Mouse (Mus musculus) T-helper 17 cell (primary cell): Measurements from ENCODE around the gene Gm13271.
"Not testable (repeated sequence)": the region's sequence is repeated elsewhere in the genome, so short reads cannot be mapped to it uniquely, and the experiment has no call there.

Experiments used
- in situ Hi-C, 2 experiments: fragments of 300-600 bp; cut with MboI, MseI; formaldehyde crosslinking; loops; 1 replicate in 1 of 2; 2 replicates in 1 of 2; pipeline ENCODE4 v1.15.1; 2025; ENCODE audit warnings: high pct_unique_total_duplicates in 2 of 2

The Gm13271 gene

DNA sequence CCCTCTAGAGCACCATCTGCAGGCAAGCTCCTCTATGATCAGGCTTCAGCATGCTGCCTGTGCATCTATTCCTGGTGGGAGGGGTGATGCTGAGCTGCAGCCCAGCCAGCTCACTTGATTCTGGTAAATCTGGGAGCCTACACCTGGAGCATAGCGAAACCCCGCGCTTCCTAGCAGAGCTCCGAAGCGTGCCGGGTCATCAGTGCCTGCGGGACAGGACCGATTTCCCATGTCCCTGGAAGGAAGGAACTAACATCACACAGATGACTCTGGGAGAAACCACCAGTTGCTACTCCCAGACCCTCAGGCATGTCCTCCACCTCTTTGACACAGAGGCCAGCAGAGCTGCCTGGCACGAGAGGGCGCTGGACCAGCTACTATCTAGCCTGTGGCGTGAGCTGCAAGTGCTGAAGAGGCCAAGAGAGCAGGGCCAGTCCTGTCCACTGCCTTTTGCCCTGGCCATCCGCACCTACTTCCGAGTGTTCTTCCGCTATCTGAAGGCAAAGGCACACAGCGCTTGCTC is at the start of gene Gm13271:
Gm13271 (plus strand) TSS at position 51 of the 523 bp plus-strand sequence.
- in situ Hi-C loops, result loop anchor here (5.0 kb wide), 1 partner anchor 32 kb away; the partner anchor contains the start of genes Gm13276 (in 2 of the 2) and Gm13277 (in 2 of the 2)

DNA sequence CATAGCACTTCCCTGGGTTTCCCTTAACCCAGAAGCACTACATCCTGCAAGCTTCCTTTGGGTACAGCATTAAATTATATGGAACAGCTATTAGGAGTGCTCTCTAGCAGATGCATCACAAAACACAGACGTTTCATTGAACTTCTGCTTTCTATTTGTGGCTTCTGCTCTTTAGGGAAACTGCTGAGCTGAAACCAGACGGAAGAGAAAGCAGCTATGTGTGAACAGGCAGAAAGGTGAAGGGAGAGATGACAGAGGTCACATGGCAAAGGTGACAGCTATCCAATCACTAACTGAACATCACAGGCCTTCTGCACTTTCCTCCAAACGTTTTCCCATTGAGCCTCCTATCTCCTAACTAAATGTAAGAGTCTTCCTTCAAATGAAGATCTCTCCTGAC is 48.7 kb upstream of the Gm13271 start:
- in situ Hi-C loops, result no loop called here

DNA sequence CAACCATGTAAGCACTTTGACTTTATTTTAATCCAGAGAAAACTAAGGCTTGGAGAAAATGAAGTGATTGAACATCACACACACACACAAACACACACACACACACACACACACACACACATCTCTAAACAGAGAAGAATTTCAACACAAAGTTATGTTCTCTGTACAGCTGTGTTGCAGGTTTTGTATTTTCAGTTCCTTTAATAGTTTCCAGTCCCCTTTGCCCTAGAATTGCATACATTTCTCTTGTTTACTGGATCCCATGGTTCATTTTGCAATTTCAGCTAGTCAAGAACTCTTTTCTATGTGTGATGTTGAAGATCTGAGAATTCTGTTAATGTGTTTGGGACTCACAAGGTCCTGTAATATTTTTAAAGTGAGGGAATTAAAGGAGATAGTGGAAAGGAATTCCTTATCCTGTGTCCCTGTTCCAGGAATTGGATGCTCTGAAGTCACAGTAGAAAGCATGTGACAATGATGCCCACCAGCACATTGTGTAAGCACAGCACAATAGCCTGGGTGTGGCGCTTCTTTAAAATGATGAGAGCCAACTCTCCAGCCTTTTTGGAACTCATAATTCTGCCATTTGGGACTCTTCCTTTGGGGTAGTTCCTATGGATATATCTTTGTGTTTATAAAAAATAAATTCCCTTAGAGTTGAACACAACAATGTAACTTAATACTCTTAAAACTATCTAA is 47.4 kb upstream of the Gm13271 start:
- in situ Hi-C loops, result no loop called here

DNA sequence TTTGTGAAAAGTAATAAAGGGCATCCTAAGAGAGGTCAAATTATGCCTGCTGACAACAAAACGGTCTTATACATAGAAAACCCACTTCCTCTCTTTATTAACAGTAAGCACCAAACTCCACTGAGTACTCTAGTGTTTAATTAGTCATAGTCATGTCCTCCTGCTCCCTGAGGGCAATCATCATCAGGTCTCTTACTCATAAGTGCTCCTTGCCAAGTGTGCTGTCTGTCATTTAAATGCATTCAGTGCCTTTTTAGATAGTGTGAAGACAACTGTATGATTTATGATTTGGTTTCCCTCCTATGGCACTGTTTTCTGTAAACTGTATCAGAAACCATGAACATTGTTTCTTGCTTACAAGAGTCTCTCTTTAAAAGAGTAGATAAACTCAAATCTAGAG is 40.4 kb upstream of the Gm13271 start:
- in situ Hi-C loops, result loop anchor here in 1 of 2 experiments (10.0 kb wide), 1 partner anchor 811 kb away; no protein-coding TSS in a partner anchor

DNA sequence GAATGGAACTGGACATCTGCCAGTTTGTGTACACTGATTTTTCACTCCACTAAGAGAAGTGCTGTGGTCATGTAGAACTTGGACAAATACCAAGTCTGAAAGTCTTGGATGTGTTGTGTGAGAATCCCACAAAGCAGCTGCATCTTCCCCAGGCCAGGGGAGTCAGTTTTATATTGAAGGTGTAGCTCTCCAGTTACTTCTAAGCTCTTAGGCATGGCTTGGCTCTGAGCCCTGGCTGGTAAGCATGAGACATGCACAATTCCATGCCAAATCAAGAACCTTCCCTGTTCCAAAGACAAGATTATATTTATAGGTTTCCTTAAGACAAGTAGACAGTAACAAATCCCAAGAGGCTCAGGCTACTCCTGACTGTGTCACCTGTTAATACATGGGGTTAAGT is 39.6 kb upstream of the Gm13271 start:
- in situ Hi-C loops, result loop anchor here in 1 of 2 experiments (10.0 kb wide), 1 partner anchor 810 kb away; no protein-coding TSS in a partner anchor

DNA sequence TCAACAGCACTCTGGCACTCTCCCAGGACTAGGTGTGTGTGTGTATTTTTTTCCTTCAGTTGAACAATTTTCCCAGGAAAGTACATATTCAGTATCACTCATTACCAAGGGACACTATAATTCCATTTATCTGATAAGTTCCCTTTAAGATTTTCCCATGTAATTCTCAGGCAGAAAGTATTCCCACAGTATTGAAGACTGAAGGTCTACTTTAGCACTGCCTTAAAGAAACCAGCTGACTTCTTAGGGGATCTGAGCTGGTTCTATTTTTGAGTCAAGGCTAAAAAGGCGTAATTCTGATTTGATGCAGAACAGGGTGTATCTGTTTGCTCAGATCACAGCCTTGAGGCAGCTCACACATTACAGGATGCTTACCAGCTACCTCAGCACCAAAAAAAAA is 36.0 kb upstream of the Gm13271 start:
- in situ Hi-C loops, result loop anchor here in 1 of 2 experiments (10.0 kb wide), 1 partner anchor 806 kb away; no protein-coding TSS in a partner anchor

GRCm38 (mm10) chr4:88721791-88722721 is 32.6 kb upstream of the Gm13271 start, which contains the start of the genes Gm26566 and Klhl9:
Gene Gm26566, plus strand, starts transcription at chr4:88721805.
Gene Klhl9, minus strand, starts transcription at chr4:88722465.
- in situ Hi-C loops, result no loop called here

DNA sequence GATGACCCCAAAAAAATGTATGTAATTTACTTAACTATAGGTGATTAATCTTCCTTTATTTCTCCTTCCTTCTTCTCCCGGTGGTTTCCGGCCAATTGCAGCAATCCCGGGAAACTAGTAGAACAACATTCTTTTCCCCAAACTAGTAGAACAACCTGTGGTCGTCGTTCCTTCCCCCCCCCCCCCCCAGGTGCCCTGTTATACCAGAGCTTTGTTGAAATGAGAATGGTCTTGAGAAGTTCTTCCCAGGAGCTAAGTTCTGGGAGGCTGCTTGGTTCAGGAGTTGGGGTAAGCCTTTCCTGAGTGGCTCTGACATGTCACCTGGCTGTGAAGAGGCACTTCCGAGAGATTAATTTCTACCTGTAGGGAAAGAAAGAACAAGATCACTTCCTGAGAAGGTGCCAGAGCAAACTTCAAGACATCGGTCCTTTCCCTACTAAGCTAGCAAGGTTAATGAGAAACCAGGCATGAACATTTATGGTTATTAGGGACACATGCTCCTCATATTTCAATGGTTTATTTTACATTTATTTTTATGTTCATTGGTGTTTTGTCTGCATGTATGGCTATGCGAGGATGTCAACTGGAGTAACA is 31.1 kb upstream of the Gm13271 start:
- in situ Hi-C loops, result no loop called here

DNA sequence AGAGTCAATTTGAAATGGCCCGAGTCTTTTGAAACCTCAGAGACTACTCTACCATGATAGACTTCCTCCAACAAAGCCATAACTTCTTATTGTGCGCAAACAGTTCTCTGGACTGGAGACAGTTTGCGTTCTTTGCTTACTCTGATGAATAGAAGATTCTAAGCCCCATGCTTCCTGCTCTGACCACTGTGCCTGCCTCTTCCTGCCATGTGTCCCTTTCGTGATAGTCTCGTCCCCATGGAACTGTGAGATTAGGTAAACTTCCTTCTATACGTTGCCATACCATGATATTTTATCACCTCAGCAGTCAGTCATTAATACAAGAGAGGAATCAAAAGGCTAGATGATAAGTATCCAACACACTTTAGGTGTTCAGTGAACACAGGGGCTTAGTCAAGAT is 27.9 kb upstream of the Gm13271 start:
- in situ Hi-C loops, result loop anchor here in 1 of 2 experiments (5.0 kb wide), 1 partner anchor 34 kb away; the partner anchor contains the start of gene Ifnab

DNA sequence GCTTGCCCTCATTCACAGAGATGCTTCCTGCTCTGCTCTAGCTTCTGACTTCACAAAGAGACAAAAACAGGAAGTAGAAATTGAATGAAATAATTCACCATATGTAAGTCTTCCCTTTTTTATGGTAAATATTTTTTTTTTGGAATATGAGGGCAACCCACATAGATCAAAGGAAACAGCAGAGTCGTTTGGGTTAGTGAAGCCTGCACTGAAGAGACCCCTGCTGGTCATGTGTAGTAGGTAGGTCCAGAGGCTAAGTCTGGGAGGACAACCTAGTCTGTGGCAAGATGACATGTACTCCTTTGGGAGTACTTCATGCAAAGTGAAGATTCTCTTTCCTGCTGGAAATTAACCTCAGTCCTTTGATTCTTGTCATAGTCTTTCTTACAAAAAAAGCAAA is 27.3 kb upstream of the Gm13271 start:
- in situ Hi-C loops, result loop anchor here in 1 of 2 experiments (5.0 kb wide), 1 partner anchor 35 kb away; the partner anchor contains the start of gene Ifnab

GRCm38 (mm10) chr4:88738480-88738879 is 16.2 kb upstream of the Gm13271 start:
- in situ Hi-C loops, result loop anchor here in 1 of 2 experiments (5.0 kb wide), 2 partner anchors 41 to 64 kb away; partner anchors contain the start of gene Gm13287

- in situ Hi-C loops, result loop anchor here in 1 of 2 experiments (5.0 kb wide), 2 partner anchors 42 to 63 kb away; partner anchors contain the start of gene Gm13287
Measured at GRCm38 (mm10) chr4:88739036-88739435, 15.6 kb upstream of the Gm13271 start.

- in situ Hi-C loops, result no loop called here
Measured at GRCm38 (mm10) chr4:88741426-88741825, 13.2 kb upstream of the Gm13271 start.

DNA sequence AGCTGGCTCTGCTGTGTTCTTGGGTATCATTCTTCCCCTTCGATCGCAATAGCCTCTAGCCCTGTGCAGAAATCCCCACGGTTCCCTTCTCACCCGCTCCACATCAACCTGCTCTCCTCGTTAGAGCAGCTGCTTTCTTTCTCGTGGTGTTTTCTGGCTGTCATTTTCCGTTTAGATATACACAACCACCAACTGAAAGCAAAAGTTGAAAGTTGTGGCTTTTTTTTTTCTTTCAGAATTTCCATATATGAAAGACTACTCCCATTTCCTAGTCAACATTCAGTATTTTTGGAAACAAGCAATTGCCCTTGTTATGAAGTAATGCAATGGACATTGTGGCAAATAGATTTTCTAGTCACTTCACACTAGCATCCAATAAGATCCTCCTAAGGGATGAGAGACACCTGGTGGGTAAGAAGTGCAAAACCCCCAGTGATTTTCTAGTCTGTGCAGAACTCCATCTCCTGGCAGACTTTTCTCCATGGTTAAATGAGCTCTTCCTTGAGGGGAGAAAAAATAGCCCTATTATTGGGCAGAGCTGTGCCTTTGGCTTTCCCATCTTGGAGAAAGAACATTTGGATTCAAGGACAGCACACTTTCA is 11.8 kb upstream of the Gm13271 start:
- in situ Hi-C loops, result no loop called here

GRCm38 (mm10) chr4:88744207-88744606 is 10.5 kb upstream of the Gm13271 start:
- in situ Hi-C loops, result no loop called here

GRCm38 (mm10) chr4:88749926-88750325 is 4.7 kb upstream of the Gm13271 start:
- in situ Hi-C loops, result loop anchor here (5.0 kb wide), 1 partner anchor 37 kb away; the partner anchor contains the start of genes Gm13276 (in 2 of the 2) and Gm13277 (in 2 of the 2)

- in situ Hi-C loops, result not testable (repeated sequence)
Measured at GRCm38 (mm10) chr4:88756581-88757513, 2.2 kb downstream of the Gm13271 start.

GRCm38 (mm10) chr4:88757628-88758031 is 3.0 kb downstream of the Gm13271 start:
- in situ Hi-C loops, result not testable (repeated sequence)

DNA sequence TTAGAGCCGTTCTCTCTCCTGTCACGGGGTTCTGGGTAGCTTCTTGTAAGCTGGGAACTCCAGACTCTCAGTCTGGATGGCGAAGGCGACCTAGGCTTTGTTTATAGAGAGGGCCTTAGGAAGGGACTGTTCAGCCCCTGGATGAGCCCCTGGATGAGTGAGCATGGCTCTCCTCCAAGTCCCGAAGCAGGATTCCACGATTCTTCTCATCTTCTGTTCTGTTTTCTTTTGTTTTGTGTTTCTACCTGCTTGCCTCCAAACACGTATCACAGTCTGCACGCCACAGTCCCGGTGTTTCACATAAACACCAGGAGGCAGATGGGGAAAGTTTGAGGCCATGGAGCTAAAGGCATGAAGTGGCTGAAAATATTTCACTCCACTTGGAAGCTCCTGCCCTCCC is 4.1 kb downstream of the Gm13271 start:
- in situ Hi-C loops, result not testable (repeated sequence)
